Mouse (Mus musculus): ENCODE data around the gene Tyrp1. TPM values are rescaled to one million over a fixed set of nuclear protein-coding genes. Genes with fewer than 3 reads are reported as not detected.

Gene Tyrp1
- not detected in 2 replicates for total RNA-seq (2023)

GRCm38 (mm10) chr4:80834050-80834449 is at the start of gene Tyrp1:
Tyrp1 (plus strand) TSS chr4:80834123.

Other genes with a start within 250 kb of the Tyrp1 start
- gene Lurap1l, start 76.5 kb downstream of the Tyrp1 start, total RNA-seq (2023) = not detected in 2 replicates

All from neutrophil, adult 65 days (primary cell).